Mouse (Mus musculus): Measurements from ENCODE around the gene Spata5.

DNA sequence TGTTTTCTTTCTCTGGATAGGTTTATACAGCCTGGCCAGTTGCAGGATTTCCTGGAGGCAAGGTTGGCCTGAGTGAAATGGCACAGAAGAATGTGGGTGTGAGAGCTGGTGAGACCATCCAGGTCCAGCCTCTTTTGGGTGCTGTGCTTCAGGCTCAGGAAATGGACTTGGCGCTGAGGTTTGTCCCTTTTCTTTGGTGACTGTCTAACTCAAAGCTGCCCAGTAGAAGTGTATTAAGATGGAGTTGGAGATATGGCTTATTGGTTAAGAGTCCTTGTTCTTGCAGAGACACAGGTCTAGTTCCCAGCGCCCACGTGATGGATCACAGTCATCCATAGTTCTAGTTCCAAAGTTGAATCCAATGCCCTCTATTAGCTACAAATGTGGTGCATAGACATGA lies 6.4 kb downstream of the Spata5 start:
- TF ChIP-seq CTCF (IDR thresholded peaks at IDR 0.05; ENCODE audit: borderline replicate concordance, insufficient read depth, low read length) (no peak), POLR2A (IDR thresholded peaks at IDR 0.05; ENCODE audit: low read depth, low read length) (no peak)
